Mouse (Mus musculus): Measurements from ENCODE around the gene Sgms1.

DNA sequence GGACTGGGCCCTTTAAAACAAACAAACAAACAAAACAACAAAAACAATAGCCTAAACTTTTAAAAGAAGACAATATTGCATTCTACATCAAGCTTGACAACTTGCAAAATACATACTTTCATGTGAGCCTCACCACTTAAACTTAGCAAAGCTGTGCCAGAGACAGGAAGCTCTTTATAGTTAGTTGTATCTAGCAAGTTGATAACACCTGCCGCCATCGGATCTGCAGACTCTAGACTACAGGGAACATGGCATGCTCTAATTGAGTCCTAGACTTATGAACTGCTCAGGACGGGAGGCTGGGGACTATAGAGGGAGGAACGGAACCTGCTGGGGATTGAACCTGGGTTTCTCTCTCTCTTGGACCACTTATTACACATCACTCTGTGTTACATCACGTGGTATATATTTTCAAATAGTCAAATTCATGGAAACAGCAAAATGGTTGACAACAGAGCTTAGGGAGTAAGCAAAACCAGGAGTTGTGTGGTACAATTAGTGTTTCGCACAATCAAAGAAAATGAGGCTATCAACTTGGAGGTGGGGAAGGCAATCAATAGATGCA lies 44.3 kb downstream of the Sgms1 start:
- TF ChIP-seq CTCF (IDR thresholded peaks at IDR 0.05) (no peak), POLR2A (IDR thresholded peaks at IDR 0.05; ENCODE audit: insufficient read depth, low read depth, low read length) (no peak)

Data from heart, adult 2 months (tissue).